Mouse (Mus musculus): ENCODE measurements at regions not wholly inside any gene's neighbourhood (a gene's known extent, or its start where the extent isn't known, plus 50 kb on each side); places are given as distances from the start of the nearest gene placed in this dataset.

GRCm38 (mm10) chr12:70543299-70543698 is 90.4 kb downstream of the Tmx1 start:
- no peak for TF ChIP-seq MYOG (IDR thresholded peaks at IDR 0.05; ENCODE audit: control insufficient read depth, extremely low read depth, insufficient read length)
- TF ChIP-seq CTCF (IDR thresholded peaks at IDR 0.05; ENCODE audit: control insufficient read depth, insufficient read depth, insufficient read length), result no peak

All from C2C12 (cell line).